Mouse (Mus musculus) brown adipose tissue, adult 24 weeks (tissue): ENCODE measurements around the gene Exosc1. TPM values are rescaled to one million over a fixed set of nuclear protein-coding genes. Genes with fewer than 3 reads are reported as not detected.

ENCODE experiments used
- H3K27ac ChIP-seq: fragments of 200-500 bp; replicated peaks from 2 replicates; pipeline ENCODE4 v1.5.1; 2012; ENCODE audit warnings: low read depth, mild to moderate bottlenecking, low read length
- H3K4me1 ChIP-seq: fragments of 200-500 bp; 2 replicates; pipeline ENCODE4 v1.6.1; 2012; ENCODE audit warnings: low read length, mixed read lengths; ENCODE audit not compliant: control insufficient read depth, insufficient read depth, insufficient read length
- H3K4me3 ChIP-seq: fragments of 200-500 bp; 2 replicates; pipeline ENCODE4 v1.5.1; 2012; ENCODE audit warnings: low read depth, mild to moderate bottlenecking, low read length, moderate library complexity; ENCODE audit not compliant: insufficient read depth
- polyA plus RNA-seq: library from polyadenylated mRNA; stranded (reverse); fragments of >200 nt; gene quantifications from 2 replicates; pipeline ENCODE4 v1.2.4, GENCODE M21; 2012; ENCODE audit not compliant: missing spikeins, insufficient read depth, insufficient read length

Gene Exosc1
- polyA plus RNA-seq: 21.6 and 24.3 TPM in 2 replicates

GRCm38 (mm10) chr19:41933179-41934086, at the start of gene Exosc1, which contains the start of gene Zdhhc16:
TSS of gene Exosc1 (minus strand) at chr19:41933423.
TSS of gene Zdhhc16 (plus strand) at chr19:41933480.
- H3K4me1 ChIP-seq: peaks cover 4% of the 10 kb centered on the region; the same call in 1 of the 2 replicates
- 0 out of 2 replicates have a peak within 1 kb of the TSS, but pooled peaks have one; percentile 35 for H3K27ac ChIP-seq
- H3K4me3 ChIP-seq: peak within 1 kb of the TSS; percentile 84

GRCm38 (mm10) chr19:41982791-41983150, 49.5 kb upstream of the Exosc1 start:
- Histone ChIP-seq H3K4me3 (peak overlapping the region; percentile 89), H3K27ac (peak overlapping the region; percentile 73; the same call in 1 of the 2 replicates), H3K4me1 (no peaks in the 10 kb centered on the region)

- peak overlapping the region; percentile 73 for H3K27ac ChIP-seq
- H3K4me1 ChIP-seq: no peaks in the 10 kb centered on the region
- H3K4me3 ChIP-seq: peak overlapping the region; percentile 89
These were observed 48.9 kb upstream of the Exosc1 start for GRCm38 (mm10) chr19:41981931-41982790.

DNA sequence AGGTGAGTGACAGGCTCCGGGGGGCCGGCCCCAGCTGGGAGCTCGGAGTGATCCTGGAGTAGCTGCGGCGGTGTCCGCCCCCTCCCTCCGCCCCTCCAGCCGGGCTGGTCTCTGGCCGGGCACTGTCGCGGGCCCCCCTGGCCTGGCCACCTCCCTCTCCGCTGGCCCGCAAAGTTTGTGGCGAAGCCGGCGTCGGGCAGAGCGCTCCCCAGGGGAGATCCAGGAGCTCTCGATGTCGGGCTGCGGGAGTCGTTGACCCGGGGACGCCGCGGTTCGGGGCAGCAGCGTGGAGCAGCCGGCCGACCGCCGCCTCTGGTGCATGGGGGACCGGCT, 48.3 kb upstream of the Exosc1 start, which contains the start of gene Ubtd1:
TSS of gene Ubtd1 (plus strand) at position 169 of the 333 bp plus-strand sequence.
- H3K4me3 ChIP-seq: peak within 1 kb of the TSS; percentile 93
- peak within 1 kb of the TSS; percentile 73 for H3K27ac ChIP-seq
- no peaks in the 10 kb centered on the region for H3K4me1 ChIP-seq

DNA sequence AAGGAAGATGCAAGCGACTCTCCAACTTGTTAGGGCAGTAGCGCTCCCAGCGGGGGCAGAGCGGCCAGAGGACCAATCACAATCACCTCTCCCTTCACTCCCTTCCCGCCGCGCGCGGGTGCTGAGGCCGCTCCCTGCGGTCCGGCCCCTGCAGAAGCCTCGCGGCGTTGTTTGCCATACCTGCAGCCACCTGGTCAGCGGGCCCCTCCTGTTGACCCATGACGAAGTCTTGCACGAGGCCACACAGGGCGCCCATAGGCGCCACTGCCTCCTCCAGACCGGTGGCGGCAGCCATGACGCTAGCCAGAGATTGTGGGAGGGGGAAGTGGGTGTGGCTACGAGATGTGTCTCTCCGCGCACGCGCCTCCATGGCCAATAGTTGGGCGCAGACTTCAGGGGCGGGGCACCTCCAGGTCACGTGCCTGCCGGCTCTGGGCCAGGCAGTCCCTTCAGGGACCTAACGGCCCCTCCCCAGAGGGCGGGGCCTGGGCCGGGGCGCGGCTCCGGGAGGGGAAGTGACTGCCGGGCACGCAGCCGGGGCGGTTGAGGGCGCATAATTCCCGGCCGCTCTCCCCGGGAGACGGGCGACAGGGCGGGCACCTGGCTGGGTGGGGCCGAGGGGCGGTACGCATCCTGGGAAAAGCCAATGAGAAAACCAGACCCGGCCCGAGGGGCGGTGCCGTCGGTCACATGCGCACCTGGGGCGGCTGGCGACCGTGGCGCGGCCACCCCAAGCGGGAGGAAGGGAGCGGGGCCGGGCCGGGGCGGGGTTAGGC, 47.8 kb upstream of the Exosc1 start, which contains the start of gene Mms19:
TSS of gene Mms19 (minus strand) at position 339 of the 776 bp plus-strand sequence.
- Histone ChIP-seq H3K27ac (peak within 1 kb of the TSS; percentile 73), H3K4me1 (no peaks in the 10 kb centered on the region), H3K4me3 (peak within 1 kb of the TSS; percentile 93)

DNA sequence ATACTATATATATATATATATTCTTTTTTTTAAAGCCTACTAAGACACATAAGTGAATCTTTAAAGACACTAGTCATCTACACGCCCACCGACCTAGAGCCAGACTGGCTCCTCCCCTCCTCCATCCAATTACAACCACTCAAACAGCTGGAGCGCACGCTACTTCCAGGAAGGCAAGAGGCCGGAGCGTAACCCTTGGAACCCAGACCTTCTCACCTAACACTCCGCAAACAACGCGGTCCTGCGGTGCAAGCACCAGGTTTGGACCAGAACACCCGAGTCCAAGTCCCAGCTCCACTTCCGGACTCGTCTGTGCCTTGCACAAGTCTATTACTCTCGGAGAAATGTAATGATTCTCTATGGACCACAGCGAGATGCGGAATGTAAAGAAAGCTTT, 47.2 kb upstream of the Exosc1 start:
- H3K4me1 ChIP-seq: no peaks in the 10 kb centered on the region
- H3K27ac ChIP-seq: peak overlapping the region; percentile 25
- peak overlapping the region; percentile 93 for H3K4me3 ChIP-seq

DNA sequence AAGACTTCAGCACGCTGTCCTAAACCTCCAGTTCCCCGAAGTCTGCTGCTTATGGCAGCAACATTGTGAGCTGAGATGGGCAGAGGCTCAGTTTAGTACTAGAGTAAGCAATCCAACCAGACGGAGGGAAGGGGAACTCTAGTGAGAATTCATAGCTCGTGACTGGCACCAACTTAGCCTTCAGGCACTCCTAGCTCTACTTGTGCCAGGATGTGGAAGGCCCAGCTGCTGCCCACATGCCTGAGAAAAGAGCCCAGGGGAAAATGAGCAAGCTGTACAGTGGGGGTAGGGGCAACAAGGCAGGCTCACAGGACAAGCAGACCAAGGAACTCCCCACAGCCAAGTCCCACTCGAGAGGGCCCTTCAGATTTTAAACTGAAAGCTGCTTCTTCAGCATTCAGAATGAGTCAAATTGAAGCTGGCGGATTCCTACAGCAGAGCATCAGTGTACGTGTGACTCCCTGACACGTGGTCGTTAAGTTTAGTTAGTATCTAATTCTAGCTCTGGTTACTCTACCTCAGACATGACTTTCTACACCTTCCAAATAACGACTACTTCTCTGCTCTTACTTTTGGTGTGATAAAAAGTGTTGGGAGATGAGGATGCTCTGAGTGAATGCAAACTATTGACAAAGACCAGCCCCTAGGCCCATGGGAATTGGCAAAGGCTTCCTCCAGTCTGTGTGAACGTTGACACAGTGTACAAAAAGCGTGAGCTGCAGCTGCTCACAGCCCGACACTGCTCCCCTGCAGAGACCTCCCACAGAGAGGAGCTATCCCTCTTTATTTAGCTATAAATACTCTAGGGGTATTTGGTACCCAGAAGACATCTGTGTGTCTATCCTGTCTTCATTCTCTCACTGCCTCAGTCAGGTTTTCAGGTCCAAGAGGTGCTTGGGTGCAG, 40.9 kb upstream of the Exosc1 start:
- Histone ChIP-seq H3K27ac (no peak overlapping the region), H3K4me3 (no peak overlapping the region), H3K4me1 (no peaks in the 10 kb centered on the region)

GRCm38 (mm10) chr19:41969618-41970017, 36.4 kb upstream of the Exosc1 start:
- H3K4me3 ChIP-seq: no peak overlapping the region
- H3K27ac ChIP-seq: no peak overlapping the region
- no peaks in the 10 kb centered on the region for H3K4me1 ChIP-seq

- H3K4me1 ChIP-seq: no peaks in the 10 kb centered on the region
- no peak overlapping the region for H3K27ac ChIP-seq
- no peak overlapping the region for H3K4me3 ChIP-seq
These were observed 20.4 kb upstream of the Exosc1 start for GRCm38 (mm10) chr19:41953574-41953973.

- Histone ChIP-seq H3K4me3 (no peak overlapping the region), H3K27ac (no peak overlapping the region), H3K4me1 (no peaks in the 10 kb centered on the region)
These were observed 19.1 kb upstream of the Exosc1 start for GRCm38 (mm10) chr19:41952287-41952686.

- no peak overlapping the region for H3K4me3 ChIP-seq
- no peaks in the 10 kb centered on the region for H3K4me1 ChIP-seq
- no peak overlapping the region for H3K27ac ChIP-seq
These were observed 10.6 kb upstream of the Exosc1 start for GRCm38 (mm10) chr19:41943841-41944240.

GRCm38 (mm10) chr19:41938539-41938938, 5.3 kb upstream of the Exosc1 start:
- Histone ChIP-seq H3K4me3 (no peak overlapping the region), H3K4me1 (peaks cover 4% of the 10 kb centered on the region; the same call in 1 of the 2 replicates), H3K27ac (no peak overlapping the region)

GRCm38 (mm10) chr19:41935921-41936320, 2.7 kb upstream of the Exosc1 start:
- no peak overlapping the region for H3K27ac ChIP-seq
- peaks cover 4% of the 10 kb centered on the region; the same call in 1 of the 2 replicates for H3K4me1 ChIP-seq
- H3K4me3 ChIP-seq: no peak overlapping the region

DNA sequence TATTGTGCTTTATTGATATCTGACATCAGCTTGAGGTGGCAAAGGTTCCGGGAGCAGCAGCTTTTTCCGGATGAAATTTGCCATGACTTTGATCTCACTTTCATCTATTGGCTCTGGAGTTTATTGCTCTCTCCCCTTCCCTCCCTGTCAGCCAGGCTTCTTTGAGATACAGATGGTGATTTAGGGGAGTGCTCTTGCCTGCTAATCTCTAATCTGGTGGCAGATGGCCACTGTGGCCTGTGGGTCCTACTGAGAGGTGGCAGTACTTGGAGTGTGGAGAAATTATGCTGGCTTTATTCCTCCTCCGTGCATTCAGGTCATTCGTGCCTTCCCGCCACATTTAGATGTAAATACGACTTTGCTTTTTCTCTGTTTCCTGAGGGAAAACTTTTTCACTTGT, 901 bp upstream of the Exosc1 start:
- Histone ChIP-seq H3K4me3 (peak overlapping the region; percentile 79), H3K4me1 (peaks cover 4% of the 10 kb centered on the region; the same call in 1 of the 2 replicates), H3K27ac (no peak overlapping the region)
